Mouse (Mus musculus) ES-E14 (cell line): ENCODE measurements at regions not wholly inside any gene's neighbourhood (a gene's known extent, or its start where the extent isn't known, plus 50 kb on each side); places are given as distances from the start of the nearest gene placed in this dataset.

Experiments used
- DNase-seq: peaks from one replicate; pipeline ENCODE4 v3.0.0-alpha.2; 2013; ENCODE audit warnings: low read depth, low spot score
- H3K27ac ChIP-seq: 2 replicates; pipeline ENCODE4 v1.5.1; 2012; ENCODE audit warnings: low read depth, mild to moderate bottlenecking, low read length, moderate library complexity, mixed read lengths; ENCODE audit not compliant: poor library complexity, insufficient read depth, severe bottlenecking
- H3K36me3 ChIP-seq: 2 replicates; pipeline ENCODE4 v1.6.1; 2012; ENCODE audit warnings: mild to moderate bottlenecking, low read length, moderate library complexity, mixed read lengths; ENCODE audit not compliant: control insufficient read depth, poor library complexity, insufficient read depth, severe bottlenecking
- H3K4me1 ChIP-seq, 2 experiments: fragments of 150-350 bp in 1 of 2; sonication (generic) in 1 of 2; 2 replicates each; pipeline ENCODE4 v1.6.1; 2012; ENCODE audit warnings: low read length in 2 of 2, mild to moderate bottlenecking in 1 of 2, mixed read lengths in 1 of 2; ENCODE audit not compliant: control insufficient read depth in 2 of 2, insufficient read depth in 2 of 2, poor library complexity in 1 of 2
- H3K4me3 ChIP-seq, 2 experiments: fragments of 150-350 bp in 1 of 2; sonication (generic) in 1 of 2; 2 replicates each; pipeline ENCODE4 v1.5.1; 2012; ENCODE audit warnings: low read length in 2 of 2, low read depth in 1 of 2, mild to moderate bottlenecking in 1 of 2, mixed read lengths in 1 of 2; ENCODE audit not compliant: insufficient read depth in 1 of 2, poor library complexity in 1 of 2, severe bottlenecking in 1 of 2
- H3K9ac ChIP-seq: 2 replicates; pipeline ENCODE4 v1.6.1; 2012; ENCODE audit warnings: low read depth, mild to moderate bottlenecking, low read length, mixed read lengths; ENCODE audit not compliant: poor library complexity, insufficient read depth, severe bottlenecking
- H3K9me3 ChIP-seq: fragments of 150-350 bp; sonication (generic); 2 replicates; pipeline ENCODE4 v1.6.1; 2012; ENCODE audit warnings: low read depth, mild to moderate bottlenecking, low read length; ENCODE audit not compliant: control insufficient read depth, insufficient read depth
- CHD2 ChIP-seq: IDR thresholded peaks from 2 replicates; pipeline ENCODE4 v1.6.1; 2014; ENCODE audit warnings: mild to moderate bottlenecking, low read depth, low read length, inconsistent platforms
- HCFC1 ChIP-seq: IDR thresholded peaks from 2 replicates; pipeline ENCODE4 v1.6.1; 2012; ENCODE audit warnings: low read length, inconsistent platforms, borderline replicate concordance; ENCODE audit not compliant: insufficient read depth
- MAFK ChIP-seq: IDR thresholded peaks from 2 replicates; pipeline ENCODE4 v1.6.1; 2014; ENCODE audit warnings: mild to moderate bottlenecking, low read depth, low read length, inconsistent platforms; ENCODE audit not compliant: insufficient read depth
- ZC3H11A ChIP-seq: IDR thresholded peaks from 2 replicates; pipeline ENCODE4 v1.6.1; 2012; ENCODE audit warnings: low read depth, mild to moderate bottlenecking, inconsistent platforms, low read length, borderline replicate concordance
- ZNF384 ChIP-seq: IDR thresholded peaks from 2 replicates; pipeline ENCODE4 v1.6.1; 2012; ENCODE audit warnings: low read depth, low read length, inconsistent platforms
- in situ Hi-C, 2 experiments: fragments of 600-800 bp; cut with MboI; formaldehyde crosslinking; loops; one replicate each; pipeline ENCODE4 v1.15.1; 2025; ENCODE audit warnings: low sequenced_read_pairs in 2 of 2, inconsistent platforms in 1 of 2; ENCODE audit not compliant: unreplicated experiment in 2 of 2

DNA sequence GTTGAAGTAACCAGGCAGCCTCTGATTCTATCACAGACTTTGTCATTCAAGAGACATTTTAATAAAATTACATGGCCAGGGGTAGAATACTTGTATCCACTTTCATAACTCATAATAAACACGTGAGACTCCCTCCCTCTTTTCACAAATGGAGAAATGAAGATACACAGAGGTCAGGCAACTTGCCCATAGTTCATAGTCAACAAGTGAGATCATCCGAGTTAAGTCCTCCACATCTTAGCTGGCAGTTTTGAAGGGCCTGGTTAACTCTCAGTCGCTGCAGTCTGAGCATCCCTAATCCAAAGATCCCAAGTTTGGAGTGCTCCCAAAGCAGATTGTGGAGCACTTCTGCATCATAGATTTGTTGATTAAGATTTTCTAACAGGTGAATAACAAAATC is 94.8 kb upstream of the Fggy start:
- H3K27ac ChIP-seq, result no peak overlapping the region
- DNase-seq, result no peak
- no peak overlapping the region for H3K9ac ChIP-seq
- H3K36me3 ChIP-seq, result no peaks in the 10 kb centered on the region
- no peaks in the 10 kb centered on the region for H3K4me1 ChIP-seq
- in situ Hi-C loops, result no loop called here
- TF ChIP-seq CHD2 (no peak), ZNF384 (no peak), ZC3H11A (no peak), MAFK (no peak), HCFC1 (no peak)
- no peak overlapping the region for H3K4me3 ChIP-seq
- no peaks in the 10 kb centered on the region for H3K9me3 ChIP-seq

DNA sequence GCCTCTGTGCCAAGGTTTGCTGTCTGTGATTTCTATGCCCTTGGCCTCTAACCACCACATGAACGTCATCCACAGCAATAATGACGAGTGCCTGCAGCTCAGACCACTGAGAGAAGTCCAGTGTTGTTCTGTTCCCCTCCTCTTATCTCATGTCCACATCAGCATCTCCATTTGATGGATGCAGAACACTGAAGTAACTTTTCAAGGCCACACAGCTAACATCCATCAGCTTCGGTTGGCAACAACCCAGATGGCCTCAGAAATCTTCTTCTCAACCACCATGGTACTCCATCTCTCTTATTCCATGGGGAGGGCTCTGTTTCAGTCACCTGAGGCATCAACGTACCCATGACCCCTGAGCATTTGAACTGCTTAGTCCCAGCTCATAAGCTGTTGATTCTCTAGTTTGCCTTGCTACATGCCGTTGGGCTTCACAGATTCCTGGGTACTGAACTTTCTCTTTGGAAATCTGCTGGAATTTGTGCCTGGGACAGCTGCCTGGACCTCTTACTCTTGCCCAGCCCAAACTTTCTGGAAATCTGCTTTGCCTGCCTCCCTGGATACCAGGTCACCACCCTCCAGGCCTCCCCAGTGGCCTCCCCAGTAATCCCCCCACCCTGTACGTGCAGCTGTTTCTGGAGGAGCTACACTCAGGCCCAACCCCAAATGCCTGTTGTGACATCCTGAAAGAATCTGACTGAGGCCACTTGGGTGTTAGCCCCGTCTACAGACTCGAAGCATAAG is 94.1 kb upstream of the Fggy start:
- no peaks in the 10 kb centered on the region for H3K36me3 ChIP-seq
- no peaks in the 10 kb centered on the region for H3K4me1 ChIP-seq
- DNase-seq, result no peak
- H3K4me3 ChIP-seq, result no peak overlapping the region
- H3K27ac ChIP-seq, result no peak overlapping the region
- TF ChIP-seq ZNF384 (no peak), HCFC1 (no peak), MAFK (no peak), CHD2 (no peak), ZC3H11A (no peak)
- no peaks in the 10 kb centered on the region for H3K9me3 ChIP-seq
- H3K9ac ChIP-seq, result no peak overlapping the region
- in situ Hi-C loops, result no loop called here

DNA sequence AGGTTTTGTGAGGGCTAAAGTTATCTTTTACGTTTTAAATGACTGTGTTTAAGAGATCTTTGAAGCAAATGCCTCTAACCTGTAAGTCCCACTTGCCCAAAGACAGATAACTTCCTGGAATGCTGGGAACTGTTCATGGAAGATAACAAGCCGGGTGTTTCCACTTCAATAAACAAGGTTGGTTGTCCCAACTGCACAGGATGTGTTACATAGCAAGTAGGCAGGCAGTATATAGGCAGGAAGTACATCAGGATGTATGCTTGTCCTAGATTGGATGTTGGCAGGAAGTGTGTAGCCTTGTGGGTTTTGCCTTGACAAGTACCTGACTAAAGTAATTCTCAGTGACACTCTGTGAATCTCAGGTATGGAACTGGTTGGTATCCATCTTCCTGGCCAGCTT is 90.7 kb upstream of the Fggy start:
- H3K9me3 ChIP-seq, result no peaks in the 10 kb centered on the region

DNA sequence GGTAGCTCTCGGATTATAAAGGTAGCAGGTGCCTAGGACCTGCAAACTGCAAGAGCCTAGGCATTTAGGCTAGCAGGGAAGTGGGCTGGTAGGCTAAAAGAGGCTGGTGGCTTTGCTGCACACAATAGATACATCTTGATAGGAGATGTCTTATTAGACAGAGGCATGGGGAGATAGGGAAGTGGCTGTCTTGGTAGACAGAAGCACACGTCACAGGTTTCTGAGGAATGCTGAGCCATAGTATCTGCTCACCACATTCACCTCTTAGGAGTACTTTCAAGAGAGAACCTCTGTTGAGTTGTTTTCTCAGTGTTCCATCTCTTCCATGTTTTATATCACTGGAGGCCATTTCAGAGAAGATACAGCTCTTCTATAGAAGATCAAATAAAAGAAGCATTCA is 89.8 kb upstream of the Fggy start:
- no peak overlapping the region for H3K9ac ChIP-seq
- H3K36me3 ChIP-seq, result no peaks in the 10 kb centered on the region
- H3K9me3 ChIP-seq, result no peaks in the 10 kb centered on the region
- no peak overlapping the region for H3K4me3 ChIP-seq
- no peak for DNase-seq
- H3K27ac ChIP-seq, result no peak overlapping the region
- H3K4me1 ChIP-seq, result no peaks in the 10 kb centered on the region
- in situ Hi-C loops, result no loop called here
- TF ChIP-seq HCFC1, result no peak
- TF ChIP-seq MAFK, result no peak
- no peak for TF ChIP-seq ZNF384
- no peak for TF ChIP-seq CHD2
- TF ChIP-seq ZC3H11A, result no peak

More for the DNA sequence above, 90.7 kb upstream of the Fggy start:
- H3K9ac ChIP-seq, result no peak overlapping the region
- no peak for DNase-seq
- no peaks in the 10 kb centered on the region for H3K36me3 ChIP-seq
- no peak overlapping the region for H3K4me3 ChIP-seq
- no peak overlapping the region for H3K27ac ChIP-seq
- in situ Hi-C loops, result no loop called here
- no peaks in the 10 kb centered on the region for H3K4me1 ChIP-seq
- TF ChIP-seq CHD2 (no peak), MAFK (no peak), ZC3H11A (no peak)
